Mouse (Mus musculus): ENCODE data around the gene Snx29. TPM values are rescaled to one million over a fixed set of nuclear protein-coding genes. Genes with fewer than 3 reads are reported as not detected.
A peak's percentile ranks its signal among the peaks of the same experiment; 100 is the strongest.

Gene Snx29
- polyA plus RNA-seq, 1 experiment from 2014 or later = 15.3 TPM

DNA sequence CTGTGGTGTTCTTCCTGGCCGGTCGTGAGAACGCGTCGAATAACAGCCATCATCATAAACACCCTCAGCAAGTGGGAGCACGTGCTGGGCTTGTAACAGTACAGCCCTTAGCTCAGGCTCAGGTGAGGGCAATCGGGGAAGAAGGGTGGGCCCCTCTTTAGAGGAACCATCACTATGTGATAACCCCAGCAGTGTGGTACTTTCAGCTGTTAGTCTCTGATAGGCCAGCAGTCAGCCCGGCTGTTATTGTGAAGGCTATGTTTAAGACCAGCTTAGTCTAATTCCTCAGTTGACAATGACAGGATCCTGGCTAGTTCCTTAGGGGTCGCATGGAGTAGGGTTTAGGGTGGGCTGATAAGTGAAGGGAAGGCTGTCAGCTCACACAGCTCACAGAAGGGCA is 362.6 kb downstream of the Snx29 start:
- Histone ChIP-seq H3K36me3 (ENCODE audit: control insufficient read depth, insufficient read depth, low read length) (no peaks in the 10 kb centered on the region), H3K4me1 (ENCODE audit: control insufficient read depth, insufficient read depth, low read depth, low read length) (peaks cover 3% of the 10 kb centered on the region; the same call in 1 of the 2 replicates), H3K9me3 (ENCODE audit: control insufficient read depth, low read length) (no peaks in the 10 kb centered on the region), H3K4me3 (ENCODE audit: low read length) (no peak overlapping the region), H3K4me2 (ENCODE audit: low read length) (no peak overlapping the region), H3K27ac (ENCODE audit: low read depth, low read length) (no peak overlapping the region), H3K27me3 (replicated peaks; ENCODE audit: control insufficient read depth, insufficient read depth, low read length) (no peaks in the 10 kb centered on the region), H3K9ac (ENCODE audit: low read depth, low read length) (no peak overlapping the region)
- WGBS = 95% methylated on average over 9 of the region's 9 CpGs
- ATAC-seq = no peak

- Histone ChIP-seq H3K4me3 (ENCODE audit: low read length) (no peak overlapping the region), H3K27ac (ENCODE audit: low read depth, low read length) (no peak overlapping the region), H3K36me3 (ENCODE audit: control insufficient read depth, insufficient read depth, low read length) (no peaks in the 10 kb centered on the region), H3K27me3 (replicated peaks; ENCODE audit: control insufficient read depth, insufficient read depth, low read length) (no peaks in the 10 kb centered on the region), H3K9me3 (ENCODE audit: control insufficient read depth, low read length) (no peaks in the 10 kb centered on the region), H3K9ac (ENCODE audit: low read depth, low read length) (no peak overlapping the region), H3K4me1 (ENCODE audit: control insufficient read depth, insufficient read depth, low read depth, low read length) (peaks cover 3% of the 10 kb centered on the region; the same call in 1 of the 2 replicates), H3K4me2 (ENCODE audit: low read length) (no peak overlapping the region)
- ATAC-seq = no peak
- 92% methylated on average over 3 of the region's 3 CpGs for WGBS
Measured at GRCm38 (mm10) chr16:11685735-11686340, 363.1 kb downstream of the Snx29 start.

DNA sequence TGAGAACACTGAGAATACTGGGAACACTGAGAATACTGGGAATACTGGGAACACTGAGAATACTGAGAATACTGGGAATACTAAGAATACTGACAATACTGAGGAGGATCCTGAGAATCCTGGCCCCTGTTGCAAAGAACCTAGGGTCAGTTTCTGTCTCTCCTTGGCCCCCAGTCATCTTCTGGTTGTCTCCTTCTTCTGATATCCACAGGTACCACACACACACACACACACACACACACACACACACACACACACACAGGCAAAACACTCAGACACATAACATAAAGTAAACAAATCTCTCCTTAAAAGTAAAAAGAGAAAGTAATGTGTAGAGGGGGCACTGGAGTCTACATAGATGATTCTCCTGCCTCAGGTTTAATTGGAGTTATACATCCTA is 365.1 kb downstream of the Snx29 start:
- Histone ChIP-seq H3K4me2 (ENCODE audit: low read length) (no peak overlapping the region), H3K36me3 (ENCODE audit: control insufficient read depth, insufficient read depth, low read length) (no peaks in the 10 kb centered on the region), H3K27ac (ENCODE audit: low read depth, low read length) (no peak overlapping the region), H3K4me1 (ENCODE audit: control insufficient read depth, insufficient read depth, low read depth, low read length) (peaks cover 6% of the 10 kb centered on the region; the same call in 1 of the 2 replicates), H3K27me3 (replicated peaks; ENCODE audit: control insufficient read depth, insufficient read depth, low read length) (no peaks in the 10 kb centered on the region), H3K4me3 (ENCODE audit: low read length) (no peak overlapping the region), H3K9ac (ENCODE audit: low read depth, low read length) (no peak overlapping the region), H3K9me3 (ENCODE audit: control insufficient read depth, low read length) (no peaks in the 10 kb centered on the region)
- no peak for ATAC-seq

GRCm38 (mm10) chr16:11688281-11689005 is 365.7 kb downstream of the Snx29 start:
- no peaks in the 10 kb centered on the region for H3K27me3 ChIP-seq (replicated peaks; ENCODE audit: control insufficient read depth, insufficient read depth, low read length)
- H3K4me3 ChIP-seq (ENCODE audit: low read length) = no peak overlapping the region
- no peaks in the 10 kb centered on the region for H3K36me3 ChIP-seq (ENCODE audit: control insufficient read depth, insufficient read depth, low read length)
- H3K27ac ChIP-seq (ENCODE audit: low read depth, low read length) = no peak overlapping the region
- H3K9me3 ChIP-seq (ENCODE audit: control insufficient read depth, low read length) = no peaks in the 10 kb centered on the region
- 71% methylated on average over 4 of the region's 4 CpGs for WGBS
- no peak overlapping the region for H3K9ac ChIP-seq (ENCODE audit: low read depth, low read length)
- H3K4me1 ChIP-seq (ENCODE audit: control insufficient read depth, insufficient read depth, low read depth, low read length) = peaks cover 6% of the 10 kb centered on the region; the same call in 1 of the 2 replicates
- H3K4me2 ChIP-seq (ENCODE audit: low read length) = no peak overlapping the region
- no peak for ATAC-seq

DNA sequence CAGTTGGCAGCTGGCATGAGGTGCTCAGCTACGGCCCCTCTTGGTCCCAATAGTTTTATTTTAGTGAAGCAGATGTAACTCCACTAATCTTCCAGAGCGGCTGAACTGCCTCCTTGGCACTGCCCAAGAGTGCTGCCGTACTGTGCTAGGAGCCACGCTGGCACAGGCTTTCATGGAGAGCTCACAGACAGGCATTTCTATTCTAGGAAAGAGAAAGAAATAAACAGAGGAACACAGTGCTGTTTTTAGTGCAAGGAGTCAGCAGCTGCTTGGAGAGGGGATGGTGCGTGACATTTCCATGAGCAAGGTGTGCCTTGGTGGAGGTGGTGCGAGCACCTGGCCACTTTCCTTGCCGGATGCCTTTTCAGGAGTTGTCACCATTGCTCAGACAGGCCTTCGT is 367.4 kb downstream of the Snx29 start:
- peaks cover 6% of the 10 kb centered on the region; the same call in 1 of the 2 replicates for H3K4me1 ChIP-seq (ENCODE audit: control insufficient read depth, insufficient read depth, low read depth, low read length)
- no peak overlapping the region for H3K9ac ChIP-seq (ENCODE audit: low read depth, low read length)
- H3K4me2 ChIP-seq (ENCODE audit: low read length) = no peak overlapping the region
- no peaks in the 10 kb centered on the region for H3K9me3 ChIP-seq (ENCODE audit: control insufficient read depth, low read length)
- H3K4me3 ChIP-seq (ENCODE audit: low read length) = no peak overlapping the region
- WGBS = 85% methylated on average over 8 of the region's 8 CpGs
- H3K36me3 ChIP-seq (ENCODE audit: control insufficient read depth, insufficient read depth, low read length) = no peaks in the 10 kb centered on the region
- H3K27me3 ChIP-seq (replicated peaks; ENCODE audit: control insufficient read depth, insufficient read depth, low read length) = no peaks in the 10 kb centered on the region
- ATAC-seq = peak; percentile 40; the same call in 1 of the 2 replicates
- no peak overlapping the region for H3K27ac ChIP-seq (ENCODE audit: low read depth, low read length)

DNA sequence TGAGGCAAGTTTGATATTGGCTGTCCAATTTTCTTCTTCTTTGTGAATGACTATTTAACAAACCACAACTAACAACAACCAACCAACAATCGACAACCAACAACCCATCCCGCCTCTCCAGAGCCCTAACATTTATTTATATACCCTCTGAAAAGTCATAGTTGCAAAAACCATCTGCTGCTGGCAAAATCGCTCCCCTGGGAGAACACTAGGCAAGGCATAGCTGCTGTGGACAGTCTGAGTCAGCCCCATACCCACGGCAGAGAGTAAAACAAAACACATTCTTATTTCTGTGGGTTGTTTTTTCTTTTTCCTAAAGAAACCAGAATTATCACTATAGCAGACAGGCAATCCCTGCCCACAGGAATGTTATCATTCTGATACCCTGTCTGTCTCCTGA is 368.0 kb downstream of the Snx29 start:
- Histone ChIP-seq H3K4me3 (ENCODE audit: low read length) (no peak overlapping the region), H3K27ac (ENCODE audit: low read depth, low read length) (no peak overlapping the region), H3K9me3 (ENCODE audit: control insufficient read depth, low read length) (no peaks in the 10 kb centered on the region), H3K36me3 (ENCODE audit: control insufficient read depth, insufficient read depth, low read length) (no peaks in the 10 kb centered on the region), H3K4me2 (ENCODE audit: low read length) (no peak overlapping the region), H3K4me1 (ENCODE audit: control insufficient read depth, insufficient read depth, low read depth, low read length) (peaks cover 6% of the 10 kb centered on the region; the same call in 1 of the 2 replicates), H3K27me3 (replicated peaks; ENCODE audit: control insufficient read depth, insufficient read depth, low read length) (no peaks in the 10 kb centered on the region), H3K9ac (ENCODE audit: low read depth, low read length) (no peak overlapping the region)
- 65% methylated on average over 4 of the region's 4 CpGs for WGBS
- no peak for ATAC-seq

GRCm38 (mm10) chr16:11691487-11692200 is 368.9 kb downstream of the Snx29 start:
- H3K9ac ChIP-seq (ENCODE audit: low read depth, low read length) = no peak overlapping the region
- peaks cover 6% of the 10 kb centered on the region; the same call in 1 of the 2 replicates for H3K4me1 ChIP-seq (ENCODE audit: control insufficient read depth, insufficient read depth, low read depth, low read length)
- no peaks in the 10 kb centered on the region for H3K36me3 ChIP-seq (ENCODE audit: control insufficient read depth, insufficient read depth, low read length)
- 69% methylated on average over 9 of the region's 9 CpGs for WGBS
- ATAC-seq = peak; percentile 68; the same call in 1 of the 2 replicates
- H3K27ac ChIP-seq (ENCODE audit: low read depth, low read length) = no peak overlapping the region; the same call in 1 of the 2 replicates
- H3K4me2 ChIP-seq (ENCODE audit: low read length) = no peak overlapping the region
- H3K9me3 ChIP-seq (ENCODE audit: control insufficient read depth, low read length) = no peaks in the 10 kb centered on the region
- no peaks in the 10 kb centered on the region for H3K27me3 ChIP-seq (replicated peaks; ENCODE audit: control insufficient read depth, insufficient read depth, low read length)
- H3K4me3 ChIP-seq (ENCODE audit: low read length) = no peak overlapping the region

DNA sequence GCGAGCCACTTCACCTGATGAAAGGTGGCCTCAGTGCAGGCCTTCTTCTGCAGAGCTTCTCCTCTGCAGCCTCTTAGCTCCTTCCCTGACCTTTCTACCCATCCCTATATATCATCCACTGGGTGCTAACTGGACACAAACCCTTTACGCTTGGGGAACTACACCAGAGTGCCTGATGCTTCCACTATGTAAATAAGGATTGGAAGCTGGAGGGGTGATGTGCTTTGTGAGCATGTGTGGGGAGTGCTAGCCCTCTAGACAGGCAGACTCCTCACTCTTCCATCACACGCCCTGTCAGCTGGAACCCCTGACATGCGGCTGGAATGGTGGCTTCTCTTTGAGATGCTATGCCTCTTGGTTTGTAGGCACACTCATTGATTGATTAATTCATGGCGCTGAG is 370.0 kb downstream of the Snx29 start:
- WGBS = 69% methylated on average over 5 of the region's 5 CpGs
- Histone ChIP-seq H3K36me3 (ENCODE audit: control insufficient read depth, insufficient read depth, low read length) (no peaks in the 10 kb centered on the region), H3K4me1 (ENCODE audit: control insufficient read depth, insufficient read depth, low read depth, low read length) (peaks cover 6% of the 10 kb centered on the region; the same call in 1 of the 2 replicates), H3K27ac (ENCODE audit: low read depth, low read length) (no peak overlapping the region), H3K9me3 (ENCODE audit: control insufficient read depth, low read length) (no peaks in the 10 kb centered on the region), H3K4me2 (ENCODE audit: low read length) (no peak overlapping the region), H3K4me3 (ENCODE audit: low read length) (no peak overlapping the region), H3K27me3 (replicated peaks; ENCODE audit: control insufficient read depth, insufficient read depth, low read length) (no peaks in the 10 kb centered on the region), H3K9ac (ENCODE audit: low read depth, low read length) (no peak overlapping the region)
- ATAC-seq = no peak

- Histone ChIP-seq H3K36me3 (ENCODE audit: control insufficient read depth, insufficient read depth, low read length) (no peaks in the 10 kb centered on the region), H3K9me3 (ENCODE audit: control insufficient read depth, low read length) (no peaks in the 10 kb centered on the region), H3K27ac (ENCODE audit: low read depth, low read length) (no peak overlapping the region), H3K9ac (ENCODE audit: low read depth, low read length) (no peak overlapping the region), H3K4me3 (ENCODE audit: low read length) (no peak overlapping the region), H3K27me3 (replicated peaks; ENCODE audit: control insufficient read depth, insufficient read depth, low read length) (no peaks in the 10 kb centered on the region), H3K4me2 (ENCODE audit: low read length) (no peak overlapping the region), H3K4me1 (ENCODE audit: control insufficient read depth, insufficient read depth, low read depth, low read length) (peaks cover 6% of the 10 kb centered on the region; the same call in 1 of the 2 replicates)
- no peak for ATAC-seq
- 63% methylated on average over 4 of the region's 4 CpGs for WGBS
Measured at GRCm38 (mm10) chr16:11694386-11694785, 371.7 kb downstream of the Snx29 start.

Measured in hindbrain, embryonic 16.5 days (tissue).